Mouse (Mus musculus) adrenal gland, adult 18-20 months (tissue): ENCODE data around the gene Aar2. TPM values are rescaled to one million over a fixed set of nuclear protein-coding genes. Genes with fewer than 3 reads are reported as not detected.
"Not testable (repeated sequence)": the region's sequence is repeated elsewhere in the genome, so short reads cannot be mapped to it uniquely, and the experiment has no call there.

Experiments used
- DNase-seq, 2 experiments: peaks; one replicate each; pipeline ENCODE4 v3.0.0; 2021 to 2022; ENCODE audit warnings: low spot score in 2 of 2
- long read RNA-seq, 2 experiments: library from polyadenylated mRNA; stranded (forward); transcript quantifications; one replicate each; pipeline ENCODE4 v2.0.0; 2021
- total RNA-seq, 2 experiments: library from RNA; stranded (reverse); gene quantifications; 1 replicate in 1 of 2; 2 replicates in 1 of 2; pipeline ENCODE4 v1.2.3; 2021

Aar2 gene
- total RNA-seq: 10 to 100 TPM; 34.8 to 34.9 TPM
- long read RNA-seq, experiment 1, transcript Aar2-201 (4 exons, 3,427 nt): major isoform, 48 of 57 reads
- long read RNA-seq, experiment 1, partial matches to known transcripts: 2 of 57 reads
- long read RNA-seq, experiment 1, other reads (novel, unspliced or antisense): 6 of 57 reads
- long read RNA-seq, experiment 2, transcript Aar2-201 (4 exons, 3,427 nt): major isoform, 75 of 98 reads
- long read RNA-seq, experiment 2, partial matches to known transcripts: 11 of 98 reads
- long read RNA-seq, experiment 2, other reads (novel, unspliced or antisense): 10 of 98 reads

- DNase-seq: peak; percentile 80 to 86
Observed at GRCm38 (mm10) chr2:156547123-156547891, at the start of gene Aar2. Gene Aar2 (plus strand): TSS chr2:156547584.

GRCm38 (mm10) chr2:156497915-156498314 lies 49.5 kb upstream of the Aar2 start:
- DNase-seq: peak; percentile 67 to 72

GRCm38 (mm10) chr2:156501025-156501424 lies 46.4 kb upstream of the Aar2 start:
- no peak for DNase-seq

GRCm38 (mm10) chr2:156505533-156505932 lies 41.9 kb upstream of the Aar2 start:
- DNase-seq: no peak

- DNase-seq: no peak
Observed at GRCm38 (mm10) chr2:156512028-156512427, 35.4 kb upstream of the Aar2 start.

GRCm38 (mm10) chr2:156512561-156512960 lies 34.8 kb upstream of the Aar2 start:
- no peak for DNase-seq

- no peak for DNase-seq
Observed at GRCm38 (mm10) chr2:156515102-156515501, 32.3 kb upstream of the Aar2 start.

- peak; percentile 79 to 80 for DNase-seq
Observed at GRCm38 (mm10) chr2:156515565-156516185, 31.7 kb upstream of the Aar2 start.

GRCm38 (mm10) chr2:156516678-156517077 lies 30.7 kb upstream of the Aar2 start:
- DNase-seq: not testable (repeated sequence)

GRCm38 (mm10) chr2:156518306-156518705 lies 29.1 kb upstream of the Aar2 start:
- no peak for DNase-seq

- no peak for DNase-seq
Observed at GRCm38 (mm10) chr2:156519584-156519983, 27.8 kb upstream of the Aar2 start.

- DNase-seq: no peak
Observed at GRCm38 (mm10) chr2:156522994-156523393, 24.4 kb upstream of the Aar2 start.

GRCm38 (mm10) chr2:156524078-156524477 lies 23.3 kb upstream of the Aar2 start:
- DNase-seq: no peak

GRCm38 (mm10) chr2:156529726-156530125 lies 17.7 kb upstream of the Aar2 start:
- no peak for DNase-seq

GRCm38 (mm10) chr2:156533160-156533559 lies 14.2 kb upstream of the Aar2 start:
- no peak for DNase-seq

GRCm38 (mm10) chr2:156538817-156539555 lies 8.4 kb upstream of the Aar2 start:
- no peak for DNase-seq

GRCm38 (mm10) chr2:156540991-156541390 lies 6.4 kb upstream of the Aar2 start:
- no peak for DNase-seq

- DNase-seq: no peak
Observed at GRCm38 (mm10) chr2:156542410-156542809, 5.0 kb upstream of the Aar2 start.

- no peak for DNase-seq
Observed at GRCm38 (mm10) chr2:156543804-156544203, 3.6 kb upstream of the Aar2 start.

GRCm38 (mm10) chr2:156552421-156552820 lies 5.0 kb downstream of the Aar2 start:
- DNase-seq: no peak

- DNase-seq: no peak
Observed at GRCm38 (mm10) chr2:156561808-156562207, 14.4 kb downstream of the Aar2 start.
